Mouse (Mus musculus): Measurements from ENCODE around the gene Trim71. TPM values are rescaled to one million over a fixed set of nuclear protein-coding genes. Genes with fewer than 3 reads are reported as not detected.

Trim71 gene
- polyA plus RNA-seq, 1 experiment from 2014 or later: 1.7 TPM

- no peak overlapping the region for H3K9ac ChIP-seq
- peaks cover 26% of the 10 kb centered on the region for H3K4me1 ChIP-seq
- H3K27ac ChIP-seq: no peak overlapping the region
- H3K27me3 ChIP-seq (replicated peaks): no peaks in the 10 kb centered on the region
- H3K4me3 ChIP-seq: no peak overlapping the region
- peaks cover 38% of the 10 kb centered on the region for H3K36me3 ChIP-seq
- no peaks in the 10 kb centered on the region for H3K9me3 ChIP-seq (replicated peaks)
- ATAC-seq: no peak
- 60% methylated on average over 6 of the region's 6 CpGs for WGBS (ENCODE audit: insufficient replicate concordance)
- no peak overlapping the region for H3K4me2 ChIP-seq
These were observed 98.7 kb downstream of the Trim71 start for GRCm38 (mm10) chr9:114465442-114465841.

- Histone ChIP-seq H3K27me3 (replicated peaks) (no peaks in the 10 kb centered on the region), H3K36me3 (peaks cover 38% of the 10 kb centered on the region), H3K4me1 (peaks cover 16% of the 10 kb centered on the region), H3K27ac (no peak overlapping the region), H3K9me3 (replicated peaks) (no peaks in the 10 kb centered on the region), H3K9ac (no peak overlapping the region), H3K4me2 (no peak overlapping the region), H3K4me3 (no peak overlapping the region)
- no peak for ATAC-seq
- 82% methylated on average over 7 of the region's 7 CpGs for WGBS (ENCODE audit: insufficient replicate concordance)
These were observed 101.6 kb downstream of the Trim71 start for GRCm38 (mm10) chr9:114462569-114462968.

GRCm38 (mm10) chr9:114458436-114458835, 105.7 kb downstream of the Trim71 start:
- Histone ChIP-seq H3K9me3 (replicated peaks) (no peaks in the 10 kb centered on the region), H3K4me2 (no peak overlapping the region), H3K4me1 (no peaks in the 10 kb centered on the region), H3K36me3 (peaks cover 27% of the 10 kb centered on the region), H3K27ac (no peak overlapping the region), H3K9ac (no peak overlapping the region), H3K4me3 (no peak overlapping the region), H3K27me3 (replicated peaks) (no peaks in the 10 kb centered on the region)
- no peak for ATAC-seq
- WGBS (ENCODE audit: insufficient replicate concordance): 69% methylated on average over 3 of the region's 3 CpGs

Other genes with a start within 250 kb of the Trim71 start
- gene Bcl2a1c, start 234.2 kb downstream of the Trim71 start, polyA plus RNA-seq (2016; fragmentation: Nextera tagmentation; extraction: Ambion mirVana): not detected in 2 replicates
- gene Crtap, start 173.7 kb downstream of the Trim71 start, polyA plus RNA-seq (2016; fragmentation: Nextera tagmentation; extraction: Ambion mirVana): 33.2 and 33.8 TPM in 2 replicates
- gene Glb1, start 163.3 kb downstream of the Trim71 start, polyA plus RNA-seq (2016; fragmentation: Nextera tagmentation; extraction: Ambion mirVana): 16.7 and 17.7 TPM in 2 replicates
- gene Tmppe, start 163.3 kb downstream of the Trim71 start, polyA plus RNA-seq (2016; fragmentation: Nextera tagmentation; extraction: Ambion mirVana): 4.7 and 4.8 TPM in 2 replicates
- gene Ccr4, start 59.5 kb downstream of the Trim71 start, polyA plus RNA-seq (2016; fragmentation: Nextera tagmentation; extraction: Ambion mirVana): not detected in 2 replicates
- 0.18 and 0.22 TPM in 2 replicates for gene C130032M10Rik, start 48.7 kb downstream of the Trim71 start, polyA plus RNA-seq (2016; fragmentation: Nextera tagmentation; extraction: Ambion mirVana)
- 35.8 and 38.9 TPM in 2 replicates for gene Cnot10, start 75.8 kb upstream of the Trim71 start, polyA plus RNA-seq (2016; fragmentation: Nextera tagmentation; extraction: Ambion mirVana)
- 37.7 and 41.3 TPM in 2 replicates for gene Dync1li1, start 124.4 kb upstream of the Trim71 start, polyA plus RNA-seq (2016; fragmentation: Nextera tagmentation; extraction: Ambion mirVana)
- gene Cmtm6, start 166.7 kb upstream of the Trim71 start, polyA plus RNA-seq (2016; fragmentation: Nextera tagmentation; extraction: Ambion mirVana): 26.0 and 29.1 TPM in 2 replicates
- gene Cmtm7, start 217.5 kb upstream of the Trim71 start, polyA plus RNA-seq (2016; fragmentation: Nextera tagmentation; extraction: Ambion mirVana): 69.9 and 70.4 TPM in 2 replicates